Mouse (Mus musculus) layer of hippocampus, adult 9-11 months (tissue): ENCODE measurements around the gene Scfd2.

ENCODE experiments used
- DNase-seq: peaks from one replicate; pipeline ENCODE4 v3.0.0; 2022

Scfd2 gene

DNA sequence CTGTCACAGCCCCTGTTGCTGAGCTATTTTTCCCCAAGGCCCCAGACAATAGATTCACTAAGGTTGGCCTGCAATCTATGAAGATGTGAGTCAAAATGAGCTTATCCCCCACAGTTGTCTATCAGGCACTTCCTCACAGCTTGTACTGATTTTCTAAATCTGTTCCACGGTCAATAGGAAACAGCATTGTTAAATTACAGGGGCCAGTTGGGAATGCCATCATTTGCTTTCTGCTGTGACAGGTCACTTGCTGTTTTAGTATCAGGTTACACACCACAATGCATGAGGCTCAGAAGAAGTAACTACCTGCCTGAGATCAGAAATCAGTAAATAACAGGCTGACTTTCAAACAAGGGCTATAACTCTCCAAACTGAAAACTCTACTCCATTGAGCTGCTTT lies 168.3 kb downstream of the Scfd2 start:
- DNase-seq, result no peak

DNA sequence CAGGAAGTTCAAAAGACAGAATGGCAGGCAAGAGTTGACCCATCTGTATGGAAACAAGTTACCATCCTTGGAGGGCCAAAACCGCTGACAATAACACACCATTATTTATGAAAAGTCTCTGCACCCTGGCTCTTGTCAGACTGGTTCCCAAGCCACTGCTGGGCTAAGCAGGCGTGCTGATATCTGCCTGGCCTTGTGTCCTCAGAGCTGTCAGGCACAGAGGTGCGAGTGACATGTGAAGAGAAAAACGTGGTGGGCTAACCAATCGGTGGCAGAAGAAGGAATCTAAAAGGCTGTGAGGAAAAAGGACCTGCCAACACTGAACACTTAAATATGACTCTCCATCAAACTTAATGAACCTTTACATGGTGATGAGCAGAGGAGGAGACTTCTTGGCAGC lies 170.0 kb downstream of the Scfd2 start:
- no peak for DNase-seq

- no peak for DNase-seq
Measured at GRCm38 (mm10) chr5:74358033-74358432, 173.5 kb downstream of the Scfd2 start.

DNA sequence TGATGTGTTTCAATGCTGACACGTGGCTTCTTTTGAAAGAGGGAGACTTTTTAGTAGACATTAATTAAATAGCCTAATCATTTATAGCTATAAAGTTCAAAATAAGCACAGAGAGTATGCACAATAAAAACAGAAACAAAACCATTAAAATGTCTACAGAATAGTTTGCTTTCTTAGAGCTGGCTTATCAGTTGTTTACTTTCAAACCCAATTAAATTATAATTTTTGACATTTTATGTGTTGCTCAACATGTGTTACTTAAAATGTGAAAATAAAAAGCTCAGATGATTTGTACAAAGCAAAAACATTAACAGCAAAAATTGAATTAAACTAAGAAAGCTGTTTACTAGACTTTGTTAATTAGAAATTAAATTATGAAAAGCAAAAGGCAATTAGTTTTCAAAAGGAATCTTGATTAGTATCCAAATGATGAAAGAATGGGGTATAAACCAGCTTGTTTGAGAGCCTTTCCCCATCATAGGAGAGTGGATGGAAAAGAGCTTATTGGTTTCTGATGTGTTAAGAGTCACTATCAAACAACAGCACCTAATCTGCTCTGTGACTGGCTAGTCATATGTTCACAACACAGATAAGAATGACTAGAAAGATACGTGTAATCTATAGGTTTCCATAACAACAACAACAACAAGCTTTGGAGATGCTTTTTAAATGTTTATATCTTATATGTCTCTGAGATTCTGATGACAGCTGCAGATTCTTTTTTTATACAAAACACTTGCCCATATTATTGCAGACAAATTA lies 176.0 kb downstream of the Scfd2 start:
- no peak for DNase-seq

- no peak for DNase-seq
Measured at GRCm38 (mm10) chr5:74350909-74351308, 180.7 kb downstream of the Scfd2 start.

GRCm38 (mm10) chr5:74348079-74348870 lies 183.3 kb downstream of the Scfd2 start:
- no peak for DNase-seq

- DNase-seq, result no peak
Measured at GRCm38 (mm10) chr5:74343045-74343444, 188.5 kb downstream of the Scfd2 start.

DNA sequence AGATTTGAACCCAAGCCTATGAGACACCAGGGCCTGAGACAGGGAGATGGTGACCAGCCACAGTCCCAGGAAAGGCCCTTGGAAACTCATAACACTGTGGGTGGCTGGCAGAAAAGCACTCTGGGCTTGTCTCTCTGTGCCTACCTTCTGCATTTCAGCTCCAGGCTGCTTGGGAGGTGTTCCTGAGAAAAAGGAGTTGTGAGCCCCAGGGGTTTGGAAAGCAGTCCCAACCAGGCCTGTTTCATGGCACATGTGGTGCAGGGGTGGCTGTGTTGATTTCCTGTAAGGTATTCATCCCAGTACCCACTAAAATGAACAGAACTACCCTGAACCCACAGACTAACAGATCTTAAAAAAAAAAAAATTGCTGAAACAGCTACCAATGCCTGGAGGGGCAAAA lies 189.0 kb downstream of the Scfd2 start:
- DNase-seq, result no peak

DNA sequence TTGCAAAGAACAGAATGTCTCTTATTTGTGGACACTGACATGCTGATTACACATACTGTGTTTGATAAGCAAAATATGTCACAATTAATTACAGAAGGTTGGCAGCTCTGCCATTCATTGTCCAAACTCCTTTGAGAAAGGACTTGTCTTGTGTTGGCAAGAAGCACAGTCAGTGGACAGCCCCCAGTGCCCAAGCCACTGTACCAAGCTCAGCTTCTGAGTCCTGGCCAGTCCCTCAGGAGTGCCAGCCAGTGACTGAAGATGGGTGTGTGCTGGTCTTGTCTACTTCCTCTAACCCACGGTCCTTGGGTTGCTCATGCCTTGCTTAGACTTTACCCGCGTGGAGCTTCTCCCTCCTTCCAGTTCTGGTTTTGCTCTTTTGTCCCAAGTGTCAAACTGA lies 194.1 kb downstream of the Scfd2 start:
- no peak for DNase-seq

- no peak for DNase-seq
Measured at GRCm38 (mm10) chr5:74336780-74337179, 194.8 kb downstream of the Scfd2 start.

GRCm38 (mm10) chr5:74333258-74333657 lies 198.3 kb downstream of the Scfd2 start:
- no peak for DNase-seq

- no peak for DNase-seq
Measured at GRCm38 (mm10) chr5:74326228-74326627, 205.3 kb downstream of the Scfd2 start.

DNA sequence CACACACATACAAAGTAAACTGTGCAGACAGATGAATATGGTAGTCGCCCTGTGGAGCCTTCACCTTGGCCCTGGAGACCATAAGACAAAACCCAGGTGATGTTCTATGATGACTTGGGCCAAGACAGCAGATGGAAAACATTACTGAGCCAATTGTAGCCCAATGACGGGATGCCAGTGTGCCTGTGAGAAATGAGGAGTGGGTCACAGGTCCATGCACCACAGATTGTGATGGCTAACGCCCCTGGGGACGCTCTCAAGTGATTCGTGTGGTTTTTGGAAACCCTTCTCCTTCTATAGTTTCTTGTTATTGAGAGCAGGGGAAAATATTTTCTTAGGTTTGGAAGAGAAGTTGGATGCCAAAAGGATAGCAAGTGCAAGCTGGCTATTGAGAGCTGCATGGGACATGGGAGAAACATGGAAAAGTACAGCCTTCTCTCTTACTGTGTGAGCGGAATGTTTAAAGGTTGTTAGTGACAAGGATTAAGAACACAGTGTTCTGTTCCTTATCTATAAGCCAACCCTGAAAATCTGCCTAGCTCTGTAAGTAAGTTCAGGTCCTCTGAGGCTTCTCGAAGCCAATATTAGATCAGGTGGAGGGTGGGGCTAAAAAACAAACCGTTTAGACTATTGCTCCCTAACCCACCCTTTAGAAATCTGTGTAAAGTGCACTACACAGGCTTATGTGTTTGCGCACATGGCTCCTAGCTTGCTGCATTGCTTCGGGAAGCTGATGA lies 210.4 kb downstream of the Scfd2 start:
- no peak for DNase-seq

- no peak for DNase-seq
Measured at GRCm38 (mm10) chr5:74319551-74319950, 212.0 kb downstream of the Scfd2 start.

DNA sequence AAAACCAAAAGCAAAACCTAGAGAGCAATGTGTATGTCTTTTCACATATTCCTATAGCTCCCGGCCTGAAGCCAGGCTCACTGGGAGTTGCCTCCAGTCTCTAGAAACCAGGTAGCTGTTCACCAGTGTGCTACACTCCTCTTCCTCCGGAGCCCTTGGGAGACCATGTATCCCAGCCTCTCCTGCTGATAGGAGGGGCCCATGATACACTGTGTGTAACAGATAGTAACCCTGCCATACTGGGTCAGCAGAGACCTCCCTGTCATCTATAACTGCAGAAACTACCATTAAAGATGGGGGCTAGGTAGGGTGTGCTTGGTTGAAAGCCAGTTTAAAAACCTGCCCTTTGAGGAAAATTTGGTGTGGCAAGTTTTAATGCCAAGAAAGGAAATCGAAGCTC lies 214.4 kb downstream of the Scfd2 start:
- no peak for DNase-seq

- no peak for DNase-seq
Measured at GRCm38 (mm10) chr5:74316333-74316945, 215.1 kb downstream of the Scfd2 start.

- no peak for DNase-seq
Measured at GRCm38 (mm10) chr5:74315471-74316245, 215.9 kb downstream of the Scfd2 start.

DNA sequence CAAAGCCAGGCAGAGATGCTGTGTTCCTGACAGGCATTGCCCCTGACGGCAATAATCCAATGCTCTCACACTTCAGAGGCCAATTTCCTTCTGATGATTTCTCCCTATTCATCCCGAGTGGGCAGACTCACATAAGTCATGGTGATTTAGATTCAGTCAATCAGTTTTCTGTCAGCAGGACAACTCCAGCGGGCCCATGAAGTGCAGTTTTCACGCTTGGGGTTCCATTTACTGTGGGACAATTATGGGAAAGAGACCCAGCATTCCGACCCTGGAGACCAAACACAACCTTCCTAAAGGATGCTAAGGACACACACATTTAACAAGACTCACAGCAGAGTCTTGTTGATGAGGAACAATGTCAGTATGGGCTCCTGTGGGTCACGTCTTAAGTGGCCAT lies 217.1 kb downstream of the Scfd2 start:
- DNase-seq, result no peak

DNA sequence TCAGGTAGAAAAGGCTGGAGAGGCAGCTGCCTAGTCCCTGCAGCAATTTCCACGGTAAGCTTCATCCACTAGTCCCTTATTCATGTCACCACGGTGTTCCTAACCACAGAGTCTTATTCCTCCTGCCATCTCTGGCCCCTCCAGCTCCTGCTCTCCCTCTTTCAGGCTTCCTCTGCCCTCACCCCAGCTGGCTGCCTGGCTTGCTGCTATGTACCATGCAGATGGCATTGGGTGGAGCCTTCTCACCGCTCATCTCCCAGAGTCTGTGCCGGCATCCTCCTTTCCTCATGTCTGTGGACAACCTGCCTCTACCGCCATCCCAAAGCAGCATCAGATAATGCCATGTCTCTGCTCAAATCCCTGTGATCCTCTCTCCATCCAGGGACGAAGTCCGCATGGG lies 218.0 kb downstream of the Scfd2 start:
- DNase-seq, result no peak

DNA sequence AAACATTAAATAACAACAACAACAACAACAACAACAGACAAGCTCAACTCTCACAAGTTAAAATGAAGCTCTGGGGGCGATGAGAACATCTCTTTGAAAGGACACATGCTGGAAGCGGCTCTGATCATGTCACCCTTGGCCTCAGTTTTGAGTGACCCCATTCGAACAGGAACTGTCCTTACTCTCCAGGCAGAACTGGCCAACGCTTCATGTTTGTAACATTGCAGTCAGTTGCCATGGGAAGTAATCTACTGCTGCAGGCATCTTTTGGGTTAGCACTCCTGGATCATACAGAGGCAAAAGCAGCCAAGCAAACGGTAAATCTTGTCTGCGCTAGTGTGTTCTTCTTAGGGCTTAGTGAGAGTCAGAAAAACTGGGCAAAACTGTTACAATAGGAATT lies 219.7 kb downstream of the Scfd2 start:
- no peak for DNase-seq

DNA sequence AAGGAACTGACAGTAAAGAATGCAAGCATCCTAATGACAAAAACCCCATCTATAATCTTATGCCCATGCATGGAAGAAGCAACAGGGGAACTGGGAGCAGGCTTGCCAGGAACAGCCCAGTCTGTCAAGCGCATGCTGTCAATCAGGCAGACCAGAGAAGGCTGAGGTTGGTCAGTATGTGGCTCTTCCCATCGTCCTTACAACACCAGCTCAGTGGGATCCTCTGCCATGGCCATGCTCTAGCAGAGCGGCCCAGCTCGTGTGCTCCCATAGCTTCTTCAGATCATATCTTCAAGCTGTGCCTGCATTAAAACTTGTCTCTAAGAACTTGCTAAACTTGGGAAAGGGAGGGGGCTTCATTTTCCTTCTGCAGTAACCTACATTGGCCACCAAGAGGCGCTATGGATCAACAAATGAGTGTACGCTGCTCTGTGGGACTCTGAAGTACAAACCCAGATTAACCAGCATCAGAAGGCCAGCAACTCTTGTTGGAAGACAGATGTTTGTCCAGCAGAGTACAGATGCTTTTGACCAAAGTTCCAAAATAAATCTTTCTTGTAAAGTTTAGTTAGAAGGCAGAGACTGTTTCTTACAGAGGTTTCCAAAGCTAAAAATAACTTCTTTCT lies 220.2 kb downstream of the Scfd2 start:
- DNase-seq, result no peak

GRCm38 (mm10) chr5:74310101-74310500 lies 221.5 kb downstream of the Scfd2 start:
- DNase-seq, result no peak
